Mouse (Mus musculus) ovary, postnatal 36 days (tissue): ENCODE data around the gene Chrne.

Experiments
- DNase-seq: peaks from one replicate; pipeline ENCODE4 v3.0.0; 2022; ENCODE audit warnings: low spot score, mixed read lengths

Chrne gene

DNA sequence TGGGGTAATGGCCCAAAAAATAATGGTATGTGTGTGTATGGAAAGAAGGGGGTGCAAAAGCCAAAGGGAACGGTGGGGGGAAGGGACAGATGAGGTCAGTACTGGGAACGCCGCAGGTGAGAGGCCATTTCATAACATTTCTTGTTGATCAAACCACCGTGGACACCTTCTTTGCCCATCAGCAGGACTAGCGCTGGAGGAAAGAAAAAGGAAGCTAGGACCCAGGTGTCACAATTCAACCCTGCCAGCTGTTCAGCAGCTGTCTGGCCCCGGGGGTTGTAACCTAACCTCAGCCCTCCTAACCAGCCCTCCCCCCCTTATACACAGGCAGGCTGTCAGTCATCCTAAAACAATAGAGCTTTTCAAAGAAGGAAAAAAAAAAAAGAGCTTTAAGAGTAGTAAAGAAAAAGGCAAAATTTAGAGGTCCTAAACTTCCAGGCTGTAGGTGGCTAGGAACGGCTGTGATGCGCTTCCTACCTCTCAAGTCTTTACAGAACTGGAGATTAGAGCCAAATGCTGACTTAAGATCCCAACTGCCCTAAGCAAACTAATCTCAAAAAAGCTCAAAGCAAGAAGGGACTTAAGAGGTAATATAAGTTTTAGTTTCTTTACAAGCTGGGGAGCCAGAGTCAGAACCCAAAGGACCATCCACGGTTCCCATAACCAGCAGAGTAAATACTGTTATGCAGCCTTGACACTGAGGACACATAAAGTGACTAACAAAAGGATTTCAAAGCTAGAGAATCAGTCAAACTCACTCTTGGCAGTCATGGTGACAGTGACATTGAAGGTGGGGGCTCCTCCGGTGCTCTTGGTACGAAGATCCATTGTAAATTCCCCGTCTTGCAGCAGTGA lies 33.2 kb upstream of the Chrne start:
- DNase-seq = no peak

DNA sequence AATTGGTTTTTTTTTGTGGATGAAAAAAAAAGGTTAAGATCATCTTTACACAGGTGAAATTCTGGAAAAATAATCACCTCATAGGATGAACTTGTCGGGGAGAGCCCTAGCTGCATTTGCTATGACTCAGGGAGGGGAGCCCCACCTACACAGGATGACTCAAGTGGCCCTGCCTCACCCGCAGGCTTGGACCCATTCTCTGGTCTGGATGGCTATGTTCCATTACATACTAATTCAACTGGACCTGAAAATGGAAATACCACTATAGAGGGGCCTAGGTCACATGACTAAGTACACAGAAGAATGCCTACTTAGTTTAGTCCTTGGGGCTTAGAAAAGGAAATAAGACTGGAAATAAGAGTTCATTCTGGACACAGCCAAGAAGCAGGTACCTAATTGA lies 32.4 kb upstream of the Chrne start:
- no peak for DNase-seq

DNA sequence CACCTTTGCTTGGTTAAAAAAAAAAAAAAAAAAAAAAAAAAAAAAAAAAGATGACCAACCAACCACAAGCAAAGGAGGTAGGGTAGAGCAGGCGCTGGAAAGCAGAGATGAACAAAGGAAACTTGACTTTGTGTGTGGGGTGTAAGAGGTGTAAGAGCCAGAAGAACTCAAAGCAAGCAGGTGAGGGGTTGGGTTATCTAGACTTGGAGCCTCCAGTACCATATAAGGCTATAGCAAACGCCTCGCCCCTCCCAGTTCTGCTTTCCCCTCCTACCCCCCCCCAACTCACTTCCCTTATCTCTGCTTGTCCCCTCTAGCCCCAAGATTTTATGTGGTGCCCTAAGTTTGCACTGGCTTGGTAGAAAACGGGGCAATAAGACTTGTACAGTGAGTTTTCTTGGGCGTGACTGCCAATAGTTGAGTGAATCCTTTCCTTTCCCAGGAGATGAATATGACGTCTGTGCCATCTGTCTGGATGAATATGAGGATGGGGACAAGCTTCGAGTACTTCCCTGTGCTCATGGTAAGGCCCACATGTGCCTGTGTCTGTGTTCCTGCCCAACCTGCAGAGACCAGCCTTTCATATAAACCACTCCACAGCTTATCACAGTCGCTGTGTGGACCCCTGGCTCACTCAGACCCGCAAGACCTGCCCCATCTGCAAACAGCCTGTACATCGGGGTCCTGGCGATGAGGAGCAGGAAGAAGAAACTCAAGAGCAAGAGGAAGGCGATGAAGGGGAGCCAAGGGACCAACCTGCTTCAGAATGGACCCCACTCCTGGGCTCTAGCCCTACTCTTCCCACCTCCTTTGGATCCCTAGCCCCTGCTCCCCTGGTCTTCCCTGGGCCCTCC lies 31.5 kb upstream of the Chrne start:
- DNase-seq = no peak

DNA sequence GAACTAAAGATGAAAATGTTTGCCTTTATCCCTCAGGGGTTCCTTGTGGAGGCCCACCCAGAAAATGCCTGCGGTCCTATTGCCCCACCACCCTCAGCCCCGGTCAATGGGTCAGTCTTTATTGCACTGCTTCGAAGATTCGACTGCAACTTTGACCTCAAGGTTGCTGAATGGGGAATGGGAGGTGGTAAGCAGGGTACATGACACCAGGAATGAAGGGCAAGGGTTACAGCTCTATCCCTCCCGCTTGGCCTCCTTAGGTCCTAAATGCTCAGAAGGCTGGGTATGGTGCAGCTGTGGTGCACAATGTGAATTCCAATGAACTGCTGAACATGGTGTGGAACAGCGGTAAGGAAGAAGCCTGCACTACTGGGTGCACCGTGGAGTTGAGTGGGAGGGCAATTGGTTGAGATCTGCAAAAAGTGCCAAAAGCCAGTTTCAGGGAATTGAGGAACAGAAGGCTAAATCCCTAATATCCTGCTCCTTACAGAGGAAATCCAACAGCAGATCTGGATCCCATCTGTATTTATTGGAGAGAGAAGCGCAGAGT lies 30.2 kb upstream of the Chrne start:
- DNase-seq = no peak

DNA sequence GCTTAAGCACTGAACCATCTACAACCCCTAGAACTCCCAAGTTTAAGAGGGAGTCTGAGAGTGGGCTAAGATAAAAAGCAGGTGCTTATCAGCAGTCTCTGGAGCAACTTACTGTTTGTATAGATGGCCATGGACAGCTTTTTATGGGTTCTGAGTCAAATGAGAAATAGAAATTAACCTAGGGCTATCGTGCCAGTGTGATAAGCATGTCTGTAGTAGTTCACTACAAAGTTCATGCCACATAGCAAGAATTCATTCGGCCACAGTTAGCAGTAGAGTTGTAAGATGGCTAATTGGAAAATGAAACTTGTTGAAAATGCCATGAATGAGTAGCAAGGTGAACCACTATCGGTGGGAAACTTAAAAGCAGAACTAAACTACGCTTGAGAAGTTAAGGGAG lies 29.5 kb upstream of the Chrne start:
- DNase-seq = no peak

DNA sequence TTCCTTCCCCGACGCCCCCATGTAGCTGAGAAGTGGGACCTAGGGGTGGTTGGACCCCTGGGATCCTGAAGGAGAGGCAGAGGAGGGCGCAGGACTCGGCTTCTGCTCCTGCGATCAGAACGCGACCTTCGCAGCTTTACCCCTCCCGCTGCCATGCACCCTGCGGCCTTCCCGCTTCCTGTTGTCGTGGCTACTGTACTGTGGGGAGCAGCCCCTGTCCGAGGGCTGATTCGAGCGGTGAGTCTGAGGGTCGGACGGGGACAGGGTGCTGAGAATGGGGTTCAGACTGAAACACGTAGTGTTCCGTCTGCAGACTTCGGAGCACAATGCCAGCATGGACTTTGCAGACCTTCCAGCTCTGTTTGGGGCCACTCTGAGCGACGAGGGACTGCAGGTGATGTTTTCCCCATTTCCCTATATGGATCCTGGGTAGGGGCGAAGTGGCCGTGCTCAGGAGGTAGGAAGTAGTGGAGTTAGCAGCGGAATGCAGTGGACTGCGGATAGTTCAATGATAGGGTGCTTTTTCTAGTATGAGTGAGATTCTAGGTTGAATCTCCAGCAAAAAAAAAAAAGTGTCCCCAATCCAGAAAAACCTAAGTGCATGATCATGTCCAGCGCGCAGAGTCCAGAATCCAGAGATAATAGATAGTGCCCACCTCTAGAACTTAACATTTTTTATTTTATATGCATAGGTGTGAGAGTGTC lies 28.9 kb upstream of the Chrne start:
- peak; percentile 50 for DNase-seq

DNA sequence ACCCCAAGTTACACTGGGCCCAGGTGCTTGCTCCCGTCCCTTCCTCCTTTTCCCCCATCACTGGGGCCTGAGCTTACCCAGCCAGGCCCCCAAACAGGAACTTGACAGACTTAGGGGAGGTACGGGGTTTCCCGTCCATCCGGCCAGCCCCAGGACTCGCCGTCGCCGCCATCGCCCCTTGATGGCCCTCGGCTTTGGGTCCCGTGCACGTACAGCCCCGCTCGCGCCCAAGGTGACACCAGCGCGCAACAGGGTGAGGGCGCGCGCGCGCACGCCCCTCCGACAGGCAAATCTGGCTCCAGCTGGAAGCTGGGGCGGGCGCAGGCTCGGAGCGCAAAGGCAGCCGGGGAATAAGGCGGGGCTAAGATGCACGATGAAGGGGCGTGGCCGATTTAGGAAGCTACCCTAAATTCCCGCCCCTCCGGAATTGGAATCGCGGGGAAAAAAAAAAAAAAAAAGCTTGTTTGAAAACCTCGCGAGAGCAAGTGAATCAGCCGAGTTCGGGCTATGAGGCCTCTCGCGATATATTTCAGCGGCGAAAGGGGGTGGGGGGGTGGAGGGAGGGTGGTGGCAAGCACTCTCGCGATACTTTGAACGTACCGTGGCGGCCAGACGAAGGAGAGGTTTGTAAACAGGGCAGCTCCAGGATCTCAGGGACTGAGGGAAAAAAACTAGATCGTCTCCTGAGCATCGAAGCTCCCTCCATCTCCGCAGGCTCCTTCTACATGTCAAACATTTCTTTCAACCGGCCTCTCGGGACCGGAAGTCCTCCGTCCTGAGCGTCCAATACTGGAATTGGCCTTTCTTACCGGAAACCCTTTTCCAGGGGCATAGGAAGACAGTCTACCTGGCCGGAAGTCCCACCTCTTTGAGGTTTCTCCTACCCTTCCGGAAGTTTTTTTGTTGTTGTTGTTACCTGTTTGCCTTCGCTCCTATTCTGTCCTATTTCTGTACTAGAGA lies 28.0 kb upstream of the Chrne start, which contains the start of the genes Rnf167 and Slc25a11:
Gene Rnf167, plus strand, starts transcription at position 545 of the 960 bp plus-strand sequence.
Gene Slc25a11, minus strand, starts transcription at position 789 of the 960 bp plus-strand sequence.
- peak; percentile 94 for DNase-seq

DNA sequence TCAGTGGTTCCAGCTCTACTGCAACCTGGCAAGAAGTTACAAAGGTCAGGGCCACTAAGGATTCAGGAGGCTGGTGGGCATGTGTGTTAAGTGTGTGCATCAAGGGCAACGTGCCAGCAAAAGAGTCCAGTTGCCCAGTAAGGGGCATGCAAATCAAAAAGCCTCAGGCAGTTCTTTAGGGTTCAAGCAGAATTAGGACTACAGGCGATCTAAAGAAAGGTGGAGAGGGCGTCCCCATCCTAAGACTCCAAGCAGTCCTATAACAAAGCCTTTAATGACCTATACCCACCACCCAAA lies 27.2 kb upstream of the Chrne start:
- no peak for DNase-seq

DNA sequence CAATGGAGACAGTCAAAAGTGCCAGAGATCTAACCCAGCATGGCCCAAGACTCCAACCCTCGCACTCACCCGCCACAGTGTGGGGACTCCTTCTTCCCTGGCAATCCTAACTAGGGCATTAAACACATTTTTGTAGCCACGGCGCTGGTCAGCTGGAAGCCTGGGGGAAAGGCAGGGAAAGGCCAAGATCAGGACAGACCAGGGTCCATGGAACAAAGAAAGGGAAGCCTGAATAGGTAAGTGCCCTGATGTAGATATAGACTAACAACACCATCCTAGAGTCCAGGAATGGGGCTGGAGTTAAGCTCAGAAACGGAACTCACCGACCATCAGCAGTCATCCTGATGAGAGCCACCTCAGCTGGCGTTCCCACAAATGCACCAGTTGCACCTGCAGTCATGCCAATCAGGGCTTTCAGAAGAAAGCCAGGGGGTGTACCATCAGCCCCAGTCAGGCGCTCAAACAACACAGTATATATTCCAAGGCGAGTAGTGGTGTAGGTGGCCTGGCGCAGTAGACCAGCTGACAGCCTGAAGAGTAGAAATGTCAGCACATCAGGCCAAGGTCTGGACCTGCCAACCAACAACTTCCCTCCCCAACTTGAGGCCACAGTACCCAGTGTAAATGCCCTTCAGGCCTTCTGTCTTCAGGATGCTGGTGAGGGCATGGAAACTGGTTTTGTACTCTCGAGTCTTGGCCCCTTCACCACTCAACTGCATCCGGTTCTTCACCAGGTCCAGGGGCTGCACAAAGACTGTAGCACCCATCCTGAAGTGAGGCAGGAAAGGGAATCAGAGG lies 26.6 kb upstream of the Chrne start:
- DNase-seq = no peak

DNA sequence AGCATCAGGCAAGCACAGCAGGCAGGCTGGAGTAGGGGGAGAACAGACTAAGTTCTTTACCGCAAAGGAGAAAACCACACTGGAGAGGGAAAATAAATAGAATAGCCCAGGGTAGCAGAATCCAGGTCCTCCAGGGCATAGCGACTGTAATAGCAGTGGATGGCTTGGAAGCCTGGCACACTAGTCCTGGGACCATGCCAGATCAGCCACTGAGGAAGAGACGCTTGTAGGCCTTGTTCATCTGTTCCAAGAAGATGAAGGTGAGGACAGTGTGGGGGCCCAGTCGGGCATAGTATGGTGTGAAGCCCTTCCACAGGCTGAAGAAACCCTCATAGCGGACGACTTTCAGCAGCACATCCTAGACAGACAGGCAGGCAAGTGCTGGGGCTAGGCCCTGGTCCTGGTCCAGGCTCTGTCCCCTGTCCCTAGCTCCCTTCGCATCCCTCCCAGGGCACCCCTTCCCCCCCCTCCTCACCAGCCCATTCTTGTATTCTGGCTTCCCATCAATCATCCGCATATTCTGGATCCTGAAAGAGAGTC lies 25.6 kb upstream of the Chrne start:
- no peak for DNase-seq

DNA sequence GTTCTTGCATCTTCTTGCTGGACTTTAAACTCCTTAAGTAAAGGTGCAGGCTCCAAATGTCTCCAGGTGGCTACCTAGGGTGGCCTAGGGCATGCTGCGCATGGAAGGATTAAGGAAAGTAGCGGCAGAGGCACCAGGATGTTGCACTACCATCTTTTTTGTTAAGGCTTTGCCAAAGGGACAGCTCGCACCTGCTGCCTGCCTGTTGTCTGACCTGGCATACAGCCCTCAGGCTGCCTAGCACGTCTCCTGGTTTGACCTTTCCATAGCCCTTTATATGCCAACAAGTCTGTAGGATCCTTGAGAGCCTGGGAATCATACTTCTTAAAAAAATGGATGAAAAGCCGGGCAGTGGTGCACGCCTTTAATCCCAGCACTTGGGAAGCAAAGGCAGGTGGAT lies 24.0 kb upstream of the Chrne start:
- no peak for DNase-seq

DNA sequence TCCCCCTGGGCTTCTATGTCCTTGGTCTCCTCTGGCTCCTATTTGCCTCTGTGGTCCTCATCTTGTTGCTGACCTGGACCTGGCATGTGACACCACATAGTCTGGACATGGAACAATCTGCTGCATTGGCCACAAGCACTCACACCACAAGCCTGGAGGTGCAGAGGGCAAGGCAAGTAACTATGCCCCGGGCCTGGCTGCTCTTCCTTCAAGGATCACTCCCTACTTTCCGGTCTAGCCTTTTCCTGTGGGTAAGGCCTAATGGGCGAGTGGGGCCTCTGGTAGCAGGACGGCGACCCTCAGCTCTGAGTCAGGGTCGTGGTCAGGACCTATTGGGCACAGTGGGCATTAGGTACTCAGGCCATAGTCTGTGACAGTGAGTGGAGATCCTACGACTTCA lies 22.2 kb upstream of the Chrne start:
- no peak for DNase-seq

DNA sequence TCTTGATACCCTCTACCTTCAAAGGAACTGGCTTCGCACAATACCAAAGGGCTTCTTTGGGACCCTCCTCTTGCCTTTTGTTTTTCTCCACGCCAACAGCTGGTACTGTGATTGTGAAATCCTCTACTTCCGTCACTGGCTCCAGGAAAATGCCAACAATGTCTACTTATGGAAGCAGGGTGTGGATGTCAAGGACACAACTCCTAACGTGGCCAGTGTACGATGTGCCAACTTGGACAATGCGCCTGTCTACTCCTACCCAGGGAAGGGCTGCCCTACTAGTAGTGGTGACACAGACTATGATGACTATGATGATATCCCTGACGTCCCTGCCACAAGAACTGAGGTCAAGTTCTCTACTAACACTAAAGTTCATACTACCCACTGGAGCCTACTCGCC lies 21.0 kb upstream of the Chrne start:
- DNase-seq = no peak

DNA sequence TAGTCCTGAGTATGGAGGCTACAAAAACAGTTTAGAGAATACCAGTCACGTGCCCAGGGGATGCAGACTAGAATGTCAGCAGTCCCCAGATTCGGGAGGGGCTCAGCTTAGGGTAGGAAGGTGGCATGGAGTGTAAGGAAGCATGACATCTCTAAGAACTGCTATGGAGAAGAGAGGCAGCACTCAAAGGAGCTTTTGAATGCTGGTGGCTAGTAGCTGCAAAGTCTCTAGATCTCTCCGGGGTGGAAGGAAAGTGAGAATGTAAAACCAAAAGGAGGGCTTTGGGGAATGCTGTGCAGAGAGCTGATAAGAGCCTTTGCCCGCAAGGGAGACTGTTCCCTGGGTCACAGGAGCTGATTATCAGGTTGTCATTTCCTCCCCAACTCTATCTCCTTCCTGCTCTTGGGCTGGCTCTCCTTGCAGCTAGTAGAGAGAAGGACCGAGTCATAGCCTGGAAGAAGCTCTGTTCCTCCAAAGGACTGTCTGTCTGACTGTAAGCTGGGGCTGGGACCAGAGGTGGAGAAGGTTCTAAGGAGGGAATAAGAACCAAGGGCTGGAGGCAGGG lies 19.8 kb upstream of the Chrne start, which contains the start of gene Gp1ba:
Gene Gp1ba, plus strand, starts transcription at position 409 of the 565 bp plus-strand sequence.
- no peak for DNase-seq

DNA sequence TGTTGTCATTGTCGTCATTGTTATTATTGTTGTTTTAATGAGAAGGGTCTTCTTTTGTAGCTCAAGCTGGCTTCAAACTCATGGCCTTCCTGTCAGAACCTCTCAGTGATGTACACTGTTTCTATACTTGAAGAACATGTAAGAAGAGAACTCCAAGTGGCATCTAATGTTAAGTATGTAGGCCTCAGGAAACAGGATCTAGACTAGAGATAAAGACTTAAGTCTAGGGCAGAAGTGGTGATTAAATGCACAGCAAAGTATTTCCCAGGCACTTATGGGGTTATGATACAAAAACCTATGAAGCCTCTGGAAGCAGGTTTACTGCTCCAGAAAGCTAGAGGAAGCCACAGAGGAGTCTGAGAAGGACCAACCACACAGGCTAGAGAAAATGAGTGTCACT lies 19.3 kb upstream of the Chrne start:
- DNase-seq = no peak

DNA sequence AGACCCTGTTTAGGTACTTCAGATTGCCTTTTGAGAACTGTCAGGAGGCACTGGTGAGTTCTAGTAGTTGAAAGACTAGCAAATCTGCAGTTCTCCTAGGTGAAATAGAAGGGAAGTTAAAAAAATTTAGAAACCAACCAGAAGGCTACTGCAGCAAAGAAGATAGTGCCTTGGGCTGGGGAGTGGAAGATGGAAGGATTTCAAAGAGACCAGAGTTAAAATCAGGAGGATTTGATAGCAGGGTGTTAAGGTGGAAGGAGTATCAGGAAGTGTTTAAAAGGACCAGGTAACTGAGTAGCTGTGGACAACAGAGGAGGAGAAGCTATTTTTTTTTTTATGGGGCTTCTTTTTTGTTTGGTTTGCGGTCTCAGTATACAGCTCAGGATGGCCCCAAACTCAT lies 18.7 kb upstream of the Chrne start:
- no peak for DNase-seq

DNA sequence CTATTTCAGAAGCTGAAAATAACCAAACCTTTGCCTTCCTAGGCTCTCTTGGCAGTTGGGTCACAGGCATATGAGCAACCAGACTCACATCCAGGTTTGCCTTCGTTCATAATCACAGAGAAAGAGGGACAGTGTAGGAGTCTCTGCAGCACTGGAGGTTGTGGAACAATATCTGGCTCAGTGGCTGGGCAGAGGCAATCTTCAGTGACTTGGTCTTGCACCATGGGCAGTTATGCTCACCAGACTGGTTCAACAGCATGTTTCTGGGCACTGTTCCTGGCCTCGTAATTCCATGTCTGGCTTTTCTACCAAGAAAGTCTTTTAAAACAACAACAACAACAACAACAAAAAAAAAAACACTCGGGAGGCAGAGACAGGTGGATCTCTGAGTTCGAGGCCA lies 16.6 kb upstream of the Chrne start:
- no peak for DNase-seq

DNA sequence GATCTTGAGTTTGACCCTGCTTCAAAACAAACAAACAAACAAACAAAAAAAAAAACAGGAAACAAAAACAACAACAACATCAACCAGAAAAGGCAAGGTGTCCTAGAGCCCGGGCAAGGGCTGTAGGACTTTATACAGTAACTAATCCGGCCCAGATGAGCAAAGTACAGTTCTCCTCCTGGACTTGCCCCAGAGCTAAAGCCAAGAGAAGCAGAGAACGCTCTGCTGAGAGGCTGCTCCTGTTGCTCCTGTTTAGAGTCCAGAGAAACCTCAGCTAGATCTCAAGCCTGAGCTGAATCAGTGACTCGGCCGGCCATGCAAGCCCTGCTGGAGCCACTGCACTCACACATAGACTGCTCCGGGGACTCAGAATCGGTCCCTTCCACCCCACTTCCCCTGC lies 11.1 kb upstream of the Chrne start:
- DNase-seq = no peak

DNA sequence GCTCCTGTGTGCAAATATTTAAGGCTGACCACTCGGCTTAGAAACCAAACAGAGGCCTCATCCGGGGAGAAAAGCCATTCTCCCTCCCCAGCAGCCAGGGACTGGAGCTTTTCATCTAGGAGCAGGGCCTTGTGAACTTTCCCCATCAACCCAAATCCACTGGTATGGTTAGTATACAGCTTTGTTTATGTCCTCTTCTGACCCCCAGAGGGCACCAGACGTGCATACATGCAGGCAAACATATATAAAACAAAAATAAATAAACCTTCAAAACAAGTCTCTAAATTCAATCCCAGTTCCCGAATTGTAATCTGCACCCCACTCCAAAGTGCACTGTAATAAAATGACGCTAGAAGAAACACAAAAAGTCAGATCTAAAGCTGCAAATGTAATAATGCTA lies 10.5 kb upstream of the Chrne start:
- no peak for DNase-seq

DNA sequence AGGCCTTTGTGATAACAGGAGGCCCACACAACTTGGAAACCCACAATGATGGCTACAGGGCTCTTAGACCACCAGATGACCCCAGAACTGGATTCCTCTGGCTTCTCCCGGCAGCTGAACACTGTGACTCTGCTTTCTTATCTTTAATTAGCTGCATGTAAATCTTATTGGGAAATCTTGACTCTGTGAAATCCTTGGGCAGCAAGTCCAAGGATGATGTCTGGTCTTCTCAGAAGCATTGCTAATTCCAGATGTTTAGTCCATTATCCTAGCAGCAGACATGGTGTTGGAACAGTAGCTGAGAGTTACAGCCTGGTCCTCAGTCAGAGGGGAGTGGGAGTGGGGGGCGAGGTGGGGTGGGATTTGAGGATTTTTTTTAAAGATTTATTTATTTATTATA lies 9.4 kb upstream of the Chrne start:
- DNase-seq = no peak
